Mouse (Mus musculus) hindbrain, postnatal 0 days (tissue): ENCODE data around the gene Gm12216. TPM values are rescaled to one million over a fixed set of nuclear protein-coding genes. Genes with fewer than 3 reads are reported as not detected.

ENCODE experiments used
- ATAC-seq: fragments of 200-750 bp; cut with Nextera tagmentation; 2 replicates; pipeline ENCODE4 v1.8.0; 2017; ENCODE audit warnings: mild to moderate bottlenecking, moderate TSS enrichment, moderate library complexity
- DNase-seq: peaks from one replicate; pipeline ENCODE4 v3.0.0-alpha.2; 2015; ENCODE audit warnings: low spot score
- H3K27ac ChIP-seq: fragments of 300-500 bp; sonication (generic); 2 replicates; pipeline ENCODE4 v1.5.1; 2014; ENCODE audit warnings: mild to moderate bottlenecking
- H3K27me3 ChIP-seq: fragments of 300-500 bp; sonication (generic); 2 replicates; pipeline ENCODE4 v1.6.1; 2014; ENCODE audit warnings: low read length, mixed read lengths; ENCODE audit not compliant: insufficient read depth
- H3K36me3 ChIP-seq: fragments of 300-500 bp; sonication (generic); 2 replicates; pipeline ENCODE4 v1.6.1; 2014; ENCODE audit warnings: low read length, mixed read lengths; ENCODE audit not compliant: insufficient read depth
- H3K4me1 ChIP-seq: fragments of 300-500 bp; sonication (generic); 2 replicates; pipeline ENCODE4 v1.6.1; 2014; ENCODE audit warnings: antibody characterized with exemption, low read length, mixed read lengths; ENCODE audit not compliant: insufficient read depth
- H3K4me2 ChIP-seq: fragments of 300-500 bp; sonication (generic); 2 replicates; pipeline ENCODE4 v1.6.1; 2014; ENCODE audit warnings: low read depth, mild to moderate bottlenecking, low read length, moderate library complexity, mixed read lengths
- H3K4me3 ChIP-seq: fragments of 300-500 bp; sonication (generic); 2 replicates; pipeline ENCODE4 v1.5.1; 2014; ENCODE audit warnings: low read length
- H3K9ac ChIP-seq: fragments of 300-500 bp; sonication (generic); replicated peaks from 2 replicates; pipeline ENCODE4 v1.6.1; 2014; ENCODE audit warnings: mild to moderate bottlenecking, low read length, moderate library complexity, mixed read lengths
- H3K9me3 ChIP-seq: fragments of 300-500 bp; sonication (generic); 2 replicates; pipeline ENCODE4 v1.6.1; 2016; ENCODE audit warnings: low read length, mixed read lengths
- CTCF ChIP-seq: IDR thresholded peaks from 2 replicates; pipeline ENCODE4 v1.5.1; 2016; ENCODE audit warnings: antibody characterized with exemption, control low read depth, low read depth
- WGBS: fragments of 180-500 bp; shearing (Covaris S2); extraction: QIAGEN DNeasy Blood & Tissue Kit; methylation state at CpG from one replicate; pipeline ENCODE4 v1.1.7; 2014; 5-methylcytosine and 5-hydroxymethylcytosine counted together
- polyA plus RNA-seq: library from polyadenylated mRNA; unstranded; fragments of >200 nt; fragmentation: Nextera tagmentation; extraction: Ambion mirVana; gene quantifications from 2 replicates; pipeline ENCODE4 v1.2.1, GENCODE M21; 2015
- total RNA-seq: library from RNA; depleted of rRNA; stranded (reverse); fragments of >200 nt; gene quantifications from 2 replicates; pipeline ENCODE4 v1.2.3, GENCODE M21; 2014

Gm12216 gene
- total and polyA plus RNA-seq, 2 experiments from 2014 or later = 1.2 TPM; not detected in 1

DNA sequence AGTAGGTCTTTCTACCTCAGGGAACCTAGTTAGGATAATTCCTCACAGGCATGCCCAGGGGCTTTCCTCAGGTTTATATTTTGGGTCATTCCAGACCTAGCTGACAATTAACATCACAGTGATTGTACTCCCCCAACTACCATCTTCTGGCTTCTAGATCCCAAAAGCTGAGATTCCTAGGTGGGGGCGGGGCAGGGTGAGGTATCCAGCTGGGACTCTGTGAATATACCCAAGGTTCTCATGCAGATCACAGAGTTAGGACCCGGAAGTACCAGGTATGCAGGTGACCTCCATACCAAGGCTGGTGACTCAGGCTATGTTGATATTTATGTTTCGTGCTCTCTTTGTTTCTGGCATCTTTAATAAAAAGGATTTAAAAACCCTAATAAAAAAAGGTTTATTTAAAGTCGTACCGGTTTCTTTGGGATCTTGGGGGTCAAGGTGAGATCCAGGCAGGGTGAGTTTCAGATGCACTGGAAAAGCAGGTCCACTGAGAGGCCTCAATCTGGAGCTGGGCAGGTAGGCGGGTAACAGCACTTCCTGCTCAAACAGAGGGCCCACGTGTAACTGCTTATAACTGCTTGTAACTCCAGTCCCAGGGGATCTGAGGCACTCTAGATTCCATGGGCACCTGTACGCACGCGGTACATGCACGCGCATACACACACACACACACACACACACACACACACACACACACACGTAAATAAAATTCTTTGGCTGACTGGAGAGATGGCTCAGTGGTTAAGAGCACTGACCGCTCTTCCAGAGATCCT lies 54.3 kb downstream of the Gm12216 start:
- no peak overlapping the region for H3K9ac ChIP-seq
- no peaks in the 10 kb centered on the region for H3K4me1 ChIP-seq
- no peak overlapping the region for H3K27ac ChIP-seq
- H3K4me3 ChIP-seq = no peak overlapping the region
- WGBS = 86% methylated on average over 14 of the region's 14 CpGs
- no peak for DNase-seq
- no peak for ATAC-seq
- H3K4me2 ChIP-seq = no peak overlapping the region
- TF ChIP-seq CTCF = no peak
- no peaks in the 10 kb centered on the region for H3K27me3 ChIP-seq
- H3K9me3 ChIP-seq = no peaks in the 10 kb centered on the region
- H3K36me3 ChIP-seq = no peaks in the 10 kb centered on the region

DNA sequence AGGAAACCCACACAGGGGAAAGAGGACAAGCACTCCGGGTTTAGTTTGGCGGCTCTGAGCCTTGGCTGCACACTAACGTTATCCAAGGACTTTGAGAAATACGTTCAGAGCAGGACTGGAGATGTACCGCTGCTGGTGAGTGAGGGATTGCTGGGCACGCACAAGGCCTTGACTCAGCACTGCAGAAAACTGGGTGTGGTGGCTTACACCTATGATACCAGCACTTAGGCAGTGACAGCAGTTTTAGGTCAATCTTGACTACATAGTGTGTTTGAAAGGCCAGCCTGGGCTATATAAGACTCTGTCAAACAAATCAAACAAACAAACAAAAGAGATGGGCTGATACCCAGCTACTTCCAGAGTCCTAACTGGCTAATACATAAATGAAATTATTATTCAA lies 55.6 kb downstream of the Gm12216 start:
- Histone ChIP-seq H3K4me3 (no peak overlapping the region), H3K27ac (no peak overlapping the region), H3K4me2 (no peak overlapping the region), H3K27me3 (no peaks in the 10 kb centered on the region), H3K4me1 (no peaks in the 10 kb centered on the region), H3K9ac (no peak overlapping the region), H3K9me3 (no peaks in the 10 kb centered on the region), H3K36me3 (no peaks in the 10 kb centered on the region)
- no peak for TF ChIP-seq CTCF
- 88% methylated on average over 6 of the region's 6 CpGs for WGBS
- ATAC-seq = no peak
- DNase-seq = no peak

DNA sequence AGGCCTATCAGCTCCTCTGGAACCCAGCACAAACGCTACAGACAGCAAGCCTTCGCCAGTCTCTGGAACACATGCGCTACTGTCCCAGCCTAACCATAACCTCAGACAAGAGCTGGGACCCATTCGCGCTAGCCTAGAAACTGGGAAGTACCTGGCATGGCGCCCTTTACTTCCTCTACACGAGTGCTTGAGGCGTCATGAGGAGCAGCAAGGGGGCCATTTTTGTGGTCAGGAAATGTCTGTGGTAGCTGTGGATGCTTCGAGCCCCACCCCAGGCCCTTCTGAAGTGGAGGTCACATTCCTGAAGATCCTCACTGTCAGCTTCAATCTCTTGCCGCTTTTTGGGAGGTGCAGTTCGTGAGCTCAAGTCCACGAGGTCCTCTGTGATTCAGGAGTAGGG lies 56.0 kb downstream of the Gm12216 start:
- DNase-seq = no peak
- 82% methylated on average over 12 of the region's 12 CpGs for WGBS
- Histone ChIP-seq H3K27ac (no peak overlapping the region), H3K4me2 (no peak overlapping the region), H3K9ac (no peak overlapping the region), H3K27me3 (no peaks in the 10 kb centered on the region), H3K4me1 (no peaks in the 10 kb centered on the region), H3K4me3 (no peak overlapping the region), H3K9me3 (no peaks in the 10 kb centered on the region), H3K36me3 (no peaks in the 10 kb centered on the region)
- ATAC-seq = no peak
- no peak for TF ChIP-seq CTCF

GRCm38 (mm10) chr11:53800975-53801374 lies 58.1 kb downstream of the Gm12216 start:
- Histone ChIP-seq H3K4me1 (no peaks in the 10 kb centered on the region), H3K36me3 (no peaks in the 10 kb centered on the region), H3K27me3 (no peaks in the 10 kb centered on the region), H3K9me3 (no peaks in the 10 kb centered on the region), H3K4me2 (no peak overlapping the region), H3K27ac (no peak overlapping the region), H3K4me3 (no peak overlapping the region), H3K9ac (no peak overlapping the region)
- ATAC-seq = no peak
- 88% methylated on average over 5 of the region's 5 CpGs for WGBS
- no peak for TF ChIP-seq CTCF
- DNase-seq = no peak

- WGBS = 66% methylated on average over 4 of the region's 4 CpGs
- H3K4me1 ChIP-seq = no peaks in the 10 kb centered on the region
- H3K27me3 ChIP-seq = no peaks in the 10 kb centered on the region
- no peak overlapping the region for H3K4me2 ChIP-seq
- H3K9me3 ChIP-seq = no peaks in the 10 kb centered on the region
- no peak overlapping the region for H3K4me3 ChIP-seq
- TF ChIP-seq CTCF = no peak
- no peaks in the 10 kb centered on the region for H3K36me3 ChIP-seq
- ATAC-seq = no peak
- DNase-seq = no peak
- H3K9ac ChIP-seq = no peak overlapping the region
- H3K27ac ChIP-seq = no peak overlapping the region
These were observed 59.0 kb downstream of the Gm12216 start for GRCm38 (mm10) chr11:53800036-53800435.

DNA sequence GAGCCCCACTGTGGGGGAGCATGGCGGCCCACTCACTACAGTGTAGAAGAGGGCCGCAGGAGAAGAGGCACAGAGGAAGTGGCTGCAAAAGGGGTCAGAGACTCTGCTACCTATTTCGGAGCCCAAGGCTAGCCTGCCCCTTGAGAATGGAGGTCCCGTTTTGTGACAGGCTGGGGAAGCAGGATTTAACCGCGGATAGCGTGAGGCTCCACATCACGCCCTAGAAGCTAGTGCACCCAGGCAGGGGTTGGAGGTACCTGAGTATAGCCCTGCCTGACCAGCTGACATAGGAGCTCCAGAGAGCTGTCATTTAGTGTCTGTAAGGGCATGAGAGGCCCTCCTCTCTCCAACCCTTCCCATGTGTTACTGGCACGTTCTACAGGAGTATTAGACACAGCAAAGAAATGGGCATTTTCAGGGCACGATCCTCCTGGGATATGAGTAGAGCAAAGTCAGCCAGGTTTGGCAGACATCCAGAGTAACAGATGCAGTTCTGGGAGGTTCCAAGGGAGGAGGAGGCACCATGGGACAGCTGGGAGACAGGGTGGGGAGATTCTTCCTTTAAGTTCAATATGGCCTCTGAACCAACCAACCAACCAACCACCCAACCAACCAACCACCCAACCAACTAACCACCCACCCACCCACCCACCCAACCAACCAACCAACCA lies 60.9 kb downstream of the Gm12216 start:
- no peak for DNase-seq
- no peak for TF ChIP-seq CTCF
- H3K36me3 ChIP-seq = no peaks in the 10 kb centered on the region
- H3K27me3 ChIP-seq = no peaks in the 10 kb centered on the region
- ATAC-seq = no peak
- no peaks in the 10 kb centered on the region for H3K4me1 ChIP-seq
- H3K9me3 ChIP-seq = no peaks in the 10 kb centered on the region
- H3K4me3 ChIP-seq = no peak overlapping the region
- H3K4me2 ChIP-seq = no peak overlapping the region
- no peak overlapping the region for H3K27ac ChIP-seq
- H3K9ac ChIP-seq = no peak overlapping the region
- 90% methylated on average over 10 of the region's 10 CpGs for WGBS

GRCm38 (mm10) chr11:53797386-53797920 lies 61.6 kb downstream of the Gm12216 start:
- DNase-seq = no peak
- no peak overlapping the region for H3K9ac ChIP-seq
- H3K36me3 ChIP-seq = no peaks in the 10 kb centered on the region
- H3K9me3 ChIP-seq = no peaks in the 10 kb centered on the region
- H3K4me1 ChIP-seq = no peaks in the 10 kb centered on the region
- no peak for TF ChIP-seq CTCF
- no peak overlapping the region for H3K4me2 ChIP-seq
- H3K27ac ChIP-seq = no peak overlapping the region
- WGBS = 56% methylated on average over 6 of the region's 6 CpGs
- no peaks in the 10 kb centered on the region for H3K27me3 ChIP-seq
- no peak for ATAC-seq
- H3K4me3 ChIP-seq = no peak overlapping the region
